Mouse (Mus musculus): Measurements from ENCODE around the gene Atp6v1f. TPM values are rescaled to one million over a fixed set of nuclear protein-coding genes. Genes with fewer than 3 reads are reported as not detected.

Gene Atp6v1f
- polyA plus RNA-seq, 1 experiment = 827 TPM

GRCm38 (mm10) chr6:29484716-29485559 is 17.4 kb downstream of the Atp6v1f start:
- no peak overlapping the region for H3K27ac ChIP-seq (ENCODE audit: insufficient read depth, low read depth, low read length)
- H3K4me3 ChIP-seq (ENCODE audit: insufficient read depth, low read depth, low read length) = peak overlapping the region; percentile 43
- DNase-seq = peak; percentile 67
- no peaks in the 10 kb centered on the region for H3K36me3 ChIP-seq (ENCODE audit: control insufficient read depth, insufficient read depth, low read length)
- TF ChIP-seq POLR2A (IDR thresholded peaks at IDR 0.05; ENCODE audit: low read depth, low read length) (no peak), CTCF (conservative IDR thresholded peaks at IDR 0.05; ENCODE audit: insufficient read depth, insufficient read length, low read depth, low read length) (peak; percentile 79)
- no peaks in the 10 kb centered on the region for H3K27me3 ChIP-seq (replicated peaks; ENCODE audit: control insufficient read depth, insufficient read depth, low read length)
- H3K4me1 ChIP-seq (ENCODE audit: control insufficient read depth, insufficient read depth, low read length) = 0 out of 2 replicates have a peak, but pooled peaks cover 4% of the 10 kb centered on the region
- WGBS = 12% methylated on average over 26 of the region's 26 CpGs

- WGBS = 72% methylated on average over 2 of the region's 2 CpGs
- Histone ChIP-seq H3K36me3 (ENCODE audit: control insufficient read depth, insufficient read depth, low read length) (no peaks in the 10 kb centered on the region), H3K4me1 (ENCODE audit: control insufficient read depth, insufficient read depth, low read length) (0 out of 2 replicates have a peak, but pooled peaks cover 4% of the 10 kb centered on the region), H3K27ac (ENCODE audit: insufficient read depth, low read depth, low read length) (no peak overlapping the region), H3K27me3 (replicated peaks; ENCODE audit: control insufficient read depth, insufficient read depth, low read length) (no peaks in the 10 kb centered on the region), H3K4me3 (ENCODE audit: insufficient read depth, low read depth, low read length) (no peak overlapping the region)
- no peak for DNase-seq
- no peak for TF ChIP-seq POLR2A (IDR thresholded peaks at IDR 0.05; ENCODE audit: low read depth, low read length)
- TF ChIP-seq CTCF (conservative IDR thresholded peaks at IDR 0.05; ENCODE audit: insufficient read depth, insufficient read length, low read depth, low read length) = no peak
Observed at GRCm38 (mm10) chr6:29485951-29486350, 18.4 kb downstream of the Atp6v1f start.

- Histone ChIP-seq H3K4me1 (ENCODE audit: control insufficient read depth, insufficient read depth, low read length) (no peaks in the 10 kb centered on the region), H3K4me3 (ENCODE audit: insufficient read depth, low read depth, low read length) (no peak overlapping the region), H3K27me3 (replicated peaks; ENCODE audit: control insufficient read depth, insufficient read depth, low read length) (no peaks in the 10 kb centered on the region), H3K27ac (ENCODE audit: insufficient read depth, low read depth, low read length) (no peak overlapping the region), H3K36me3 (ENCODE audit: control insufficient read depth, insufficient read depth, low read length) (no peaks in the 10 kb centered on the region)
- no peak for TF ChIP-seq CTCF (conservative IDR thresholded peaks at IDR 0.05; ENCODE audit: insufficient read depth, insufficient read length, low read depth, low read length)
- no peak for TF ChIP-seq POLR2A (IDR thresholded peaks at IDR 0.05; ENCODE audit: low read depth, low read length)
- DNase-seq = peak; percentile 54
- WGBS = 56% methylated on average over 4 of the region's 4 CpGs
Observed at GRCm38 (mm10) chr6:29494101-29494500, 26.6 kb downstream of the Atp6v1f start.

GRCm38 (mm10) chr6:29496270-29496669 is 28.8 kb downstream of the Atp6v1f start:
- Histone ChIP-seq H3K27me3 (replicated peaks; ENCODE audit: control insufficient read depth, insufficient read depth, low read length) (no peaks in the 10 kb centered on the region), H3K27ac (ENCODE audit: insufficient read depth, low read depth, low read length) (no peak overlapping the region), H3K36me3 (ENCODE audit: control insufficient read depth, insufficient read depth, low read length) (no peaks in the 10 kb centered on the region), H3K4me1 (ENCODE audit: control insufficient read depth, insufficient read depth, low read length) (no peaks in the 10 kb centered on the region), H3K4me3 (ENCODE audit: insufficient read depth, low read depth, low read length) (no peak overlapping the region)
- DNase-seq = no peak
- WGBS = 49% methylated on average over 25 of the region's 25 CpGs
- TF ChIP-seq CTCF (conservative IDR thresholded peaks at IDR 0.05; ENCODE audit: insufficient read depth, insufficient read length, low read depth, low read length) = no peak
- TF ChIP-seq POLR2A (IDR thresholded peaks at IDR 0.05; ENCODE audit: low read depth, low read length) = no peak

- H3K27me3 ChIP-seq (replicated peaks; ENCODE audit: control insufficient read depth, insufficient read depth, low read length) = no peaks in the 10 kb centered on the region
- no peak for DNase-seq
- H3K4me3 ChIP-seq (ENCODE audit: insufficient read depth, low read depth, low read length) = no peak overlapping the region
- no peak overlapping the region for H3K27ac ChIP-seq (ENCODE audit: insufficient read depth, low read depth, low read length)
- no peak for TF ChIP-seq POLR2A (IDR thresholded peaks at IDR 0.05; ENCODE audit: low read depth, low read length)
- TF ChIP-seq CTCF (conservative IDR thresholded peaks at IDR 0.05; ENCODE audit: insufficient read depth, insufficient read length, low read depth, low read length) = no peak
- no peaks in the 10 kb centered on the region for H3K4me1 ChIP-seq (ENCODE audit: control insufficient read depth, insufficient read depth, low read length)
- H3K36me3 ChIP-seq (ENCODE audit: control insufficient read depth, insufficient read depth, low read length) = no peaks in the 10 kb centered on the region
- 61% methylated on average over 2 of the region's 2 CpGs for WGBS
Observed at GRCm38 (mm10) chr6:29497791-29498190, 30.3 kb downstream of the Atp6v1f start.

- no peak for TF ChIP-seq POLR2A (IDR thresholded peaks at IDR 0.05; ENCODE audit: low read depth, low read length)
- no peak for TF ChIP-seq CTCF (conservative IDR thresholded peaks at IDR 0.05; ENCODE audit: insufficient read depth, insufficient read length, low read depth, low read length)
- no peak for DNase-seq
- H3K4me3 ChIP-seq (ENCODE audit: insufficient read depth, low read depth, low read length) = no peak overlapping the region
- no peaks in the 10 kb centered on the region for H3K36me3 ChIP-seq (ENCODE audit: control insufficient read depth, insufficient read depth, low read length)
- no peak overlapping the region for H3K27ac ChIP-seq (ENCODE audit: insufficient read depth, low read depth, low read length)
- no peaks in the 10 kb centered on the region for H3K27me3 ChIP-seq (replicated peaks; ENCODE audit: control insufficient read depth, insufficient read depth, low read length)
- WGBS = 96% methylated on average over 7 of the region's 7 CpGs
- H3K4me1 ChIP-seq (ENCODE audit: control insufficient read depth, insufficient read depth, low read length) = no peaks in the 10 kb centered on the region
Observed at GRCm38 (mm10) chr6:29500177-29500576, 32.7 kb downstream of the Atp6v1f start.

- Histone ChIP-seq H3K36me3 (ENCODE audit: control insufficient read depth, insufficient read depth, low read length) (no peaks in the 10 kb centered on the region), H3K4me3 (ENCODE audit: insufficient read depth, low read depth, low read length) (no peak overlapping the region), H3K4me1 (ENCODE audit: control insufficient read depth, insufficient read depth, low read length) (no peaks in the 10 kb centered on the region), H3K27ac (ENCODE audit: insufficient read depth, low read depth, low read length) (no peak overlapping the region), H3K27me3 (replicated peaks; ENCODE audit: control insufficient read depth, insufficient read depth, low read length) (no peaks in the 10 kb centered on the region)
- TF ChIP-seq POLR2A (IDR thresholded peaks at IDR 0.05; ENCODE audit: low read depth, low read length) = no peak
- no peak for TF ChIP-seq CTCF (conservative IDR thresholded peaks at IDR 0.05; ENCODE audit: insufficient read depth, insufficient read length, low read depth, low read length)
- no peak for DNase-seq
- WGBS = 95% methylated on average over 6 of the region's 6 CpGs
Observed at GRCm38 (mm10) chr6:29500810-29501209, 33.3 kb downstream of the Atp6v1f start.

Measured in kidney, adult 2 months (tissue).